Mouse (Mus musculus): ENCODE data around the gene Cntn6.

Gene Cntn6

DNA sequence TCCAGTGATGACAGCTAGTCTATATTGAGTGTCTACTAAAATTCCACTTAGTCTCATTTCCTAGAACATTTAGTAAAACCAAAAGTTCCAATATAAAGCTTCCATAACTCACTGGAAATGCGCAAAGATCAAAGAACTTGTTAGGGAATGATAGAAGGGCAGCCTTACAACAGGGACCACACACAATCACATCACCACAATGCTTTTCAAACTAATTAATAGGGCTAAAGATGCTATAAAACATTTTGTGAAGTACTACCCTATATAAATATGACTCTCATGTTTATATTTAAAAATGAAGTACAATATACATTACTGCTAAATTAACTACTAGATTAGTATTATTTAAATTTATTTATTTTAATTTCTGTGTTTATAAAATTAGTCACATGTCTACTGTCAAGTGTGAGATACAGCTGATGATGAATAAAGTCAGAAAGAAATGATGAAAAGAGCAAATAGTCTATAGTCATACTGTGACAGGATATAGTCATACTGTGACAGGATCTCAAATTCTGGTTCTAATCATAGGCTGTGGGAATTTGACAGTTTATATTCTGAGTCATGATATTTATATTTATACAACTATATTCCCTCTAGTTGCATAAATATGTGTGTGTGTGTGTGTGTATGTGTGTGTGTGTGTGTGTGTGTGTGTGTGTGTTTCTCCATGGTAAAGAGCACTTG is 187.4 kb downstream of the Cntn6 start:
- no peak for TF ChIP-seq GATA4 (IDR thresholded peaks at IDR 0.05; ENCODE audit: insufficient replicate concordance, low read length)

- no peak for TF ChIP-seq GATA4 (IDR thresholded peaks at IDR 0.05; ENCODE audit: insufficient replicate concordance, low read length)
Observed at GRCm38 (mm10) chr6:104687980-104688379, 195.4 kb downstream of the Cntn6 start.

GRCm38 (mm10) chr6:104688439-104689125 is 196.0 kb downstream of the Cntn6 start:
- TF ChIP-seq GATA4 (IDR thresholded peaks at IDR 0.05; ENCODE audit: insufficient replicate concordance, low read length) = no peak

- no peak for TF ChIP-seq GATA4 (IDR thresholded peaks at IDR 0.05; ENCODE audit: insufficient replicate concordance, low read length)
Observed at GRCm38 (mm10) chr6:104728571-104728970, 236.0 kb downstream of the Cntn6 start.

- TF ChIP-seq GATA4 (IDR thresholded peaks at IDR 0.05; ENCODE audit: insufficient replicate concordance, low read length) = no peak
Observed at GRCm38 (mm10) chr6:104734256-104734655, 241.7 kb downstream of the Cntn6 start.

DNA sequence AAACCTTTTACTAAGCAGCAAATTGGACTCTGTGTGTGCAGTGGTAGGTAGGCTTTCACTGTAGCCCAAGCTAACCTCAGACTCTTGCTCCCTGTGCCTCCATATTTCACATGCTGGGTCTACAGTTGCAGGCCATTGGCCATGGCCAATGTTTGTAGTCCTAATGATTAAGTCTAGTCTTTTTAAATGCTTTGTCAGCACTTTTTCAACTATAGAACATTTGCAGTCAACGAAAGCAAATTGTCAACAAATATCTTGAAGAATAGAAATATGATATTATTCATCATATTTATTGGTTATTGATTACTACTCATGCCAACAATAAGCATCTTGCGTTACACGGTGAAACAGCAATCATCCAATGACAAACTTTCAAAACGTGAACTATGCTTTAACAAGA is 246.4 kb downstream of the Cntn6 start:
- TF ChIP-seq GATA4 (IDR thresholded peaks at IDR 0.05; ENCODE audit: insufficient replicate concordance, low read length) = no peak

GRCm38 (mm10) chr6:104758125-104758524 is 265.5 kb downstream of the Cntn6 start:
- no peak for TF ChIP-seq GATA4 (IDR thresholded peaks at IDR 0.05; ENCODE audit: insufficient replicate concordance, low read length)

DNA sequence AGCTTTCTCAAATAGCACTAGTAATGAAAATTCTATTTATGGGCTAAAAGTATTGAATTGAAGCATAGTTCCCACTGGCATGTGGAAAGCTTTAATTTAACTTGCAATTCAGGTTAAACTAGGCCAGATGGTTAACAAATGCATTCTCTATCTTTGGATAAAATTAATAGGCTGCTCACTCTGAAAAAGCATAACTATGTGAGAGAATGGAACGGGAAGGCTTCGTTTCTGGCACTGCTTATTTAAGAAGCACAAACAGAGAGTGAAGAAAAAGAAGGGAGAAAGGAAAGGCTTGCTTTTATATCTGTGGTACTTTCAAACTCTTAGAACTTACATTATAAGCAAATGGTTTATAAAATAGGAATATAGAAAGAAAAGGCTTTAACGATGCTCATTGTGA is 268.6 kb downstream of the Cntn6 start:
- TF ChIP-seq GATA4 (IDR thresholded peaks at IDR 0.05; ENCODE audit: insufficient replicate concordance, low read length) = no peak

GRCm38 (mm10) chr6:104783891-104784290 is 291.3 kb downstream of the Cntn6 start:
- TF ChIP-seq GATA4 (IDR thresholded peaks at IDR 0.05; ENCODE audit: insufficient replicate concordance, low read length) = no peak

- TF ChIP-seq GATA4 (IDR thresholded peaks at IDR 0.05; ENCODE audit: insufficient replicate concordance, low read length) = no peak
Observed at GRCm38 (mm10) chr6:104787502-104787901, 294.9 kb downstream of the Cntn6 start.

GRCm38 (mm10) chr6:104808526-104808925 is 315.9 kb downstream of the Cntn6 start:
- TF ChIP-seq GATA4 (IDR thresholded peaks at IDR 0.05; ENCODE audit: insufficient replicate concordance, low read length) = no peak

DNA sequence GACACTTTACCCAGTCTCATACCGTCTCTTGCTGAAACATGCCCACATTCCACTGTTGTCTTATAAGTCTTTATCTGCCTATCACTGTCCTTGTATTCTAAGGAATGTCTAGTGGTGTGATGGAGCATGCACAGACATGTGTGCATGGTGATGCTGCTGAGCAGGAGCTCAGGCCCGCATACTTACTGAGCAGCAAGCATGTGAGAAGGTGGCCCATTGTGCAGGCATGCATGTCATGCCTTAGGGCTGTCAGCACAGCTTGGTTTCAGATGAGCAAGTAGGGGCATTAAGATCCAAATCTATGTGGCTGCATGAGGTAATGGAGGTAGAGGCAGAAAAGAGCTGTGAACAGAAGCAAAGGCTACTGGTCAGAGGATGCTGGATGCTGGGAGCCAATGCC is 323.0 kb downstream of the Cntn6 start:
- no peak for TF ChIP-seq GATA4 (IDR thresholded peaks at IDR 0.05; ENCODE audit: insufficient replicate concordance, low read length)

- TF ChIP-seq GATA4 (IDR thresholded peaks at IDR 0.05; ENCODE audit: insufficient replicate concordance, low read length) = no peak
Observed at GRCm38 (mm10) chr6:104879711-104880110, 387.1 kb downstream of the Cntn6 start.

- no peak for TF ChIP-seq GATA4 (IDR thresholded peaks at IDR 0.05; ENCODE audit: insufficient replicate concordance, low read length)
Observed at GRCm38 (mm10) chr6:104884021-104884420, 391.4 kb downstream of the Cntn6 start.

GRCm38 (mm10) chr6:104885829-104886228 is 393.2 kb downstream of the Cntn6 start:
- TF ChIP-seq GATA4 (IDR thresholded peaks at IDR 0.05; ENCODE audit: insufficient replicate concordance, low read length) = no peak

- no peak for TF ChIP-seq GATA4 (IDR thresholded peaks at IDR 0.05; ENCODE audit: insufficient replicate concordance, low read length)
Observed at GRCm38 (mm10) chr6:104891071-104891470, 398.5 kb downstream of the Cntn6 start.

Measured in liver, adult (tissue).